Mouse (Mus musculus) forebrain, embryonic 15.5 days (tissue): Measurements from ENCODE around the gene Pnmal2. TPM values are rescaled to one million over a fixed set of nuclear protein-coding genes. Genes with fewer than 3 reads are reported as not detected.
A peak's percentile ranks its signal among the peaks of the same experiment; 100 is the strongest.
"Not testable (repeated sequence)": the region's sequence is repeated elsewhere in the genome, so short reads cannot be mapped to it uniquely, and the experiment has no call there.

Experiments
- ATAC-seq: fragments of 200-750 bp; cut with Nextera tagmentation; replicated peaks from 2 replicates; pipeline ENCODE4 v1.8.0; 2017; ENCODE audit warnings: mild to moderate bottlenecking, moderate TSS enrichment, moderate library complexity
- H3K27ac ChIP-seq: fragments of 300-500 bp; sonication (generic); replicated peaks from 2 replicates; pipeline ENCODE4 v1.5.1; 2015; ENCODE audit warnings: mild to moderate bottlenecking, inconsistent platforms
- H3K27me3 ChIP-seq: fragments of 300-500 bp; sonication (generic); 2 replicates; pipeline ENCODE4 v1.6.1; 2015; ENCODE audit warnings: inconsistent platforms
- H3K36me3 ChIP-seq: fragments of 300-500 bp; sonication (generic); 2 replicates; pipeline ENCODE4 v1.6.1; 2015; ENCODE audit warnings: mild to moderate bottlenecking, inconsistent platforms
- H3K4me1 ChIP-seq: fragments of 300-500 bp; sonication (generic); 2 replicates; pipeline ENCODE4 v1.6.1; 2015; ENCODE audit warnings: inconsistent platforms
- H3K4me2 ChIP-seq: fragments of 300-500 bp; sonication (generic); replicated peaks from 2 replicates; pipeline ENCODE4 v1.6.1; 2015; ENCODE audit warnings: mild to moderate bottlenecking, inconsistent platforms
- H3K4me3 ChIP-seq: fragments of 300-500 bp; sonication (generic); 2 replicates; pipeline ENCODE4 v1.5.1; 2015; ENCODE audit warnings: mild to moderate bottlenecking, inconsistent platforms
- H3K9ac ChIP-seq: fragments of 300-500 bp; sonication (generic); replicated peaks from 2 replicates; pipeline ENCODE4 v1.6.1; 2015; ENCODE audit warnings: mild to moderate bottlenecking, inconsistent platforms
- H3K9me3 ChIP-seq: fragments of 300-500 bp; sonication (generic); 2 replicates; pipeline ENCODE4 v1.6.1; 2016; ENCODE audit warnings: inconsistent platforms
- WGBS: fragments of 180-500 bp; shearing (Covaris S2); methylation state at CpG from one replicate; pipeline ENCODE4 v1.1.7; 2015; ENCODE audit warnings: mixed read lengths; 5-methylcytosine and 5-hydroxymethylcytosine counted together
- polyA plus RNA-seq: library from polyadenylated mRNA; unstranded; fragments of >200 nt; fragmentation: Nextera tagmentation; extraction: Ambion mirVana; gene quantifications from 2 replicates; pipeline ENCODE4 v1.2.1, GENCODE M21; 2015

Gene Pnmal2
- polyA plus RNA-seq, 1 experiment from 2014 or later = 102 TPM

DNA sequence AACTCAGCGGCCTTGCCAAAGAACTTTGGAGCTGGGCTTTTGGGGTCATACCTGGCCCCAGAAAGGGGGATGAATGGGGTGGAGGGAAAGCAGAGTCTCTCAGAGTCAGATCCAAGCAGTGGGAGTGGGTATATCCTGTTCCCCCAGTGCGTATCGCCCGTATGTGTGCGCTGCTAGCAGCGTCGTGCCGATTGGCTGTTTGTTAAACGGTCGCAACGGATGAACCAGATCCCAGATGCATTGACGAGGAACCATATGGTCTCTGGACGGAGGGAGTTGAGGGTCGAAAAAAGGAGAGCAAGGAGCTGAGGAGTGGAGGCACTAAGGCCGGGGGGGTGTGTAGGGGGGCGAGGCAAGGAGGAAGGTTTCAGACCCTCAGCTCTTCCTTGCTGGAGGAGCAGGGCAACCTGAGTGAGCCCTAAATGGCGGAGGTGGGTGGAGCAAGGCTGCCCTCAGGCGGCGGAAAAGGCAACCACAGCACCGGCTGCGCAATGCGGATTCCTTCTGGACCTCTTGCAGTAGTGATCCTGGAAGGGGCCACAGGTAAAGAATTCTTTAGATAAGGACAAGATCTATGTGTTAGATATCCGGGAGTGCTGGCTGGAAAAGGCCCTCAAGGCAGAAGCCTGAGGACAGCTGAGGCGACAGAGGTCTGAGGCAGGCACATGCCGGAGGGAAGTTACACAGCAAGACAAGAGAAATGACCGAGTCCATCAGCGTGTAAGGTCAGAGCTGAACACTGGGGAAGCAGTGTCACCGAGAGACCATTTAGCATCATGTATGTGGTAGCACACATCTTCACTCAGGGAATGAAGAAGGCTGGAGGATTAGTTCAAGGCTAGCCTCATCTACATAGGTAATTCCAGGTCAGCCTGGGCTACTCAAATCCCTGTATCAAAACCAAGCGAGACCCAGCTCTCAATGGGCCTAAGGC is 5.7 kb downstream of the Pnmal2 start:
- WGBS = 12% methylated on average over 29 of the region's 29 CpGs
- H3K4me1 ChIP-seq = peaks cover 55% of the 10 kb centered on the region
- H3K36me3 ChIP-seq = no peaks in the 10 kb centered on the region
- H3K27ac ChIP-seq = peak overlapping the region; percentile 67
- H3K27me3 ChIP-seq = no peaks in the 10 kb centered on the region; the same call in 1 of the 2 replicates
- H3K9ac ChIP-seq = peak overlapping the region; percentile 49
- peak; percentile 65 for ATAC-seq
- H3K4me2 ChIP-seq = peak overlapping the region; percentile 78
- H3K4me3 ChIP-seq = peak overlapping the region; percentile 60
- H3K9me3 ChIP-seq = no peaks in the 10 kb centered on the region

DNA sequence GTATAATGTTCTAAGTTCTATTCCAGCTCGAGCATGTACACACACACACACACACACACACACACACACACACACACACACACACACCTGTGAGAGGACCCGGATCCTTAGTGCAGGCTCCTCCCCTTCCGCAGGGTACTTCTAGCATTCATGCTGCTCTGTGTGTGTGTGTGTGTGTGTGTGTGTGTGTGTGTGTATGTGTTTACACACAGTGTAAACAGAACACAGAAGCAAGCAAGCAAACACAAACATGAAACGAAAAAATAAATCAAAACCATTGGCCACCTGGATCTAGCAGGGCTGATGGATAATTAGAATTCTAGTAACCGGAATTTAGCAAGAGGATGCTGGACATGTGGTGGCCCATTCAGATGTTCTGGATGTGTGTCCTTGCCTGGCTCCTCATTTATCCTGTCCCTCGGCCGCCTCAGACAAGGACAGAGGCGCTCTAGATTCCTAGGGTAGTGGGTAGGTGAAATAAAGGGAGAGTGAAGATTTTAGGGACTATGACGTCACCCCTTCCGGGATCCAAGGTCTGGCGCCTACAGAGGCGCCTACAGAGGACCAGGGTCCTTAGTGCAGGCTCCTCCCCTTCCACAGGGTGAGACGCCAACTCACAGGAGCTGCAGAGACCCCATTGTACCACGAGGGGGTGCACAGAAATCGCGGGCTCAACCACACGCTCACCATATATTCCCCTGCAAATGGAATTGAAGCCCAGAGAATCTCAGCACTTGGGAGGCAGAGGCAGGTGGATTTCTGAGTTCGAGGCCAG is 6.6 kb downstream of the Pnmal2 start:
- Histone ChIP-seq H3K27ac (peak overlapping the region; percentile 67), H3K4me1 (peaks cover 48% of the 10 kb centered on the region), H3K27me3 (no peaks in the 10 kb centered on the region; the same call in 1 of the 2 replicates), H3K4me2 (no peak overlapping the region), H3K9me3 (no peaks in the 10 kb centered on the region), H3K4me3 (no peak overlapping the region), H3K36me3 (no peaks in the 10 kb centered on the region), H3K9ac (no peak overlapping the region)
- 29% methylated on average over 18 of the region's 18 CpGs for WGBS
- ATAC-seq = peak; percentile 49

GRCm38 (mm10) chr7:16953776-16954175 is 9.3 kb downstream of the Pnmal2 start:
- not testable (repeated sequence) for H3K4me3 ChIP-seq, ATAC-seq, H3K9me3 ChIP-seq, H3K27me3 ChIP-seq, H3K27ac ChIP-seq, H3K36me3 ChIP-seq, H3K9ac ChIP-seq, H3K4me2 ChIP-seq
- H3K4me1 ChIP-seq = peaks cover 45% of the 10 kb centered on the region
- 67% methylated on average over 2 of the region's 2 CpGs for whole genome bisulfite sequencing

DNA sequence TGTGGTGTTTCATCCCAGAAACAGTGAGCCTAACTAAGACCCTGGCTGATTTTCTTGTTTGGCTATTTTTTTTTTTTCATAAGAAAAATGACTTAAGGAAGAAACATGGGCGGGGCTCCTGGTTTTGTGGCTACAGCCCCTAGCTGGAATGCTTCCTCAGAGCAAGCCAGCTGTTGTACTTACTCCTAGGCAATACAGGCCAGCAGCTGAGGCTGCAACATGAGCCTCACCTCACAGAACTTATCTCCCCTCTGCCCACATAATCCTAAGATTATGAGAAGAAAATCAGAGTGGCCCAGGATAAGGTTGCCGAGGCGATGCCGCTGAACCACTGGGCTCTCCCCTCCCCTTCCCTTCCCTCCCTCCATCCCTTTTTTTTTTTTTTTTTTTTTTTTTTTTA is 11.2 kb downstream of the Pnmal2 start:
- WGBS = 82% methylated on average over 4 of the region's 4 CpGs
- H3K4me3 ChIP-seq = no peak overlapping the region
- peaks cover 45% of the 10 kb centered on the region for H3K4me1 ChIP-seq
- H3K9ac ChIP-seq = no peak overlapping the region
- H3K4me2 ChIP-seq = no peak overlapping the region
- peak overlapping the region; percentile 93 for H3K27ac ChIP-seq
- no peak for ATAC-seq
- H3K9me3 ChIP-seq = no peaks in the 10 kb centered on the region
- H3K36me3 ChIP-seq = no peaks in the 10 kb centered on the region
- no peaks in the 10 kb centered on the region for H3K27me3 ChIP-seq

GRCm38 (mm10) chr7:16956410-16957265 is 12.2 kb downstream of the Pnmal2 start:
- Histone ChIP-seq H3K9ac (0 out of 2 replicates have a peak overlapping the region, but pooled peaks have one; percentile 23), H3K36me3 (no peaks in the 10 kb centered on the region), H3K27me3 (no peaks in the 10 kb centered on the region), H3K27ac (peak overlapping the region; percentile 93), H3K4me2 (peak overlapping the region; percentile 34), H3K9me3 (no peaks in the 10 kb centered on the region), H3K4me1 (peaks cover 52% of the 10 kb centered on the region), H3K4me3 (peak overlapping the region; percentile 16; the same call in 1 of the 2 replicates)
- ATAC-seq = peak; percentile 76
- 32% methylated on average over 15 of the region's 15 CpGs for WGBS

DNA sequence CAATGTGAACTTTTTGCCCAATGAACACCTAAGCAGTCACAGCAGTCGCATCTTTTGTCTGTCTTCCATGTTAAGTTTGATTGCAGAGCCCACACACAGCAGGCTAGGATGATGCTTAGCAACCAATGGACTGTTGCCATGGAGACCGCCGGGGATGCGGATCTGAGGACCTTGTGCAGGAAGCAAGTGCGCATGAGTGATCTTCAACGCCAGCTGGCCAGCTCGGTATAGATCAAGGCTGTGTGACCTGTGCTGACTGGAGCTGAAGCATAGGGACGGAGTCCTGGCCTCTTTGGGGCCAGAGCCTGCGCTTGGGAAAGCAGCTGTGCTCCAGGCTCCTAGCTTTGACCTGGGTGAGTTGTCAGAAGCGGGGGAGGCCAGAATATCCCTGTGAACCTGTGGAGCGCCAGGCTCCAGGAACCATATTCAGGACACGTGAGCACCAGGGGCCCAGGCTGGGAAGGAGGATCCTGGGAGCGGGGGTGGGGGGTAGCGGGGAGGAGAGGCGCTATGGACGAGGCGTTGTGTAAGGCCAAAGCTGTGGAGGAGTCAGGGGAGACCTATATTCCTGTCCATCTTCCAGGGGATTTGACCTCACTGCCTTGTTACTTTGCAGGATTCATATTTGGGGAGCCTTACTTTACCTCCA is 15.2 kb downstream of the Pnmal2 start, which contains the start of gene Pnmal1:
Pnmal1 (plus strand) TSS at position 141 of the 649 bp plus-strand sequence.
- ATAC-seq = peak; percentile 93
- H3K9me3 ChIP-seq = no peaks in the 10 kb centered on the region
- peak within 1 kb of the TSS; percentile 80 for H3K4me2 ChIP-seq
- H3K27me3 ChIP-seq = no peaks in the 10 kb centered on the region
- H3K4me1 ChIP-seq = peaks cover 56% of the 10 kb centered on the region
- H3K36me3 ChIP-seq = no peaks in the 10 kb centered on the region
- H3K27ac ChIP-seq = peak within 1 kb of the TSS; percentile 91
- peak within 1 kb of the TSS; percentile 46 for H3K4me3 ChIP-seq
- 9% methylated on average over 17 of the region's 17 CpGs for WGBS
- H3K9ac ChIP-seq = peak within 1 kb of the TSS; percentile 51

DNA sequence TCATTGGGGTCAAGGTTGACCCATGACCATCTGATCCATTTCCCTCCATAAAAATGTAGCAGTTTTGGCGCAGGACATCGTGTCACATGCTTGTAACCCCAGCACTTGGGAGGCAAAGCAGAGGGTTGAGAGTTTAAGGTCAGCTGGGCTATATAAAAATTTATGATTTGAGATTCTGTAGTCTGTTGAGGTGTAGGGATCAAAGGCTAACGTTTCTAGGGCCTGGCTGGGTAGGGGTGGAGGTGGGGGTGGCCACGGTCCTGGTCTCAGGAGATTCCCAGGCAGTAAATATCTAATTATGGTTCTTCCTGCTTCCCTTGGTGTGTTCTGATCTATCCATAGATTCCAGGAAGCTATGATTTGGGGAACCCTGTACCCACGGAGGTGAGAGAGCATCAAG is 17.2 kb downstream of the Pnmal2 start:
- 79% methylated on average over 5 of the region's 5 CpGs for WGBS
- no peaks in the 10 kb centered on the region for H3K36me3 ChIP-seq
- peaks cover 51% of the 10 kb centered on the region for H3K4me1 ChIP-seq
- no peak for ATAC-seq
- no peaks in the 10 kb centered on the region for H3K27me3 ChIP-seq
- H3K27ac ChIP-seq = no peak overlapping the region
- H3K9ac ChIP-seq = no peak overlapping the region
- H3K9me3 ChIP-seq = no peaks in the 10 kb centered on the region
- H3K4me2 ChIP-seq = no peak overlapping the region
- no peak overlapping the region for H3K4me3 ChIP-seq

DNA sequence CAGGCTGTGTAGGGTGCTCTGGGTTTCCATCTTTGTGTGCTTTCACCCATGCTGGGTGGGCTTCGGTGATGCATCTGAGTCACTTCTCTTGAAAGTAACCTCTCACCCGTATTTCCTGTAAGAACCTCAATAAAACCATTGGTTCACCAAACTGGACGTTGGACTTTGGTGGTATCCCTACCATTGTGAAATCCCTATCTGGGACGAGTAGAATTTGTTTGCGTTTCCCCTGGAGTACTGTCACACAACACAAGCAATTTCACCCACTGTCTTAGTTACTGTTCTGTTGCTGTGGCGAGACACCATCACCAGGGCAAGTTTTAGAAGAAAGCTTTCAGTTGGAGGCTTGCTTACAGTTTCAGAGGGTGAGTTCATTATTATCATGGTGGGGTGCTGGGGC is 23.9 kb downstream of the Pnmal2 start:
- Histone ChIP-seq H3K4me1 (no peaks in the 10 kb centered on the region), H3K4me2 (no peak overlapping the region), H3K4me3 (no peak overlapping the region), H3K9ac (no peak overlapping the region), H3K27ac (no peak overlapping the region), H3K36me3 (no peaks in the 10 kb centered on the region), H3K27me3 (no peaks in the 10 kb centered on the region), H3K9me3 (no peaks in the 10 kb centered on the region)
- no peak for ATAC-seq
- WGBS = 87% methylated on average over 6 of the region's 6 CpGs

DNA sequence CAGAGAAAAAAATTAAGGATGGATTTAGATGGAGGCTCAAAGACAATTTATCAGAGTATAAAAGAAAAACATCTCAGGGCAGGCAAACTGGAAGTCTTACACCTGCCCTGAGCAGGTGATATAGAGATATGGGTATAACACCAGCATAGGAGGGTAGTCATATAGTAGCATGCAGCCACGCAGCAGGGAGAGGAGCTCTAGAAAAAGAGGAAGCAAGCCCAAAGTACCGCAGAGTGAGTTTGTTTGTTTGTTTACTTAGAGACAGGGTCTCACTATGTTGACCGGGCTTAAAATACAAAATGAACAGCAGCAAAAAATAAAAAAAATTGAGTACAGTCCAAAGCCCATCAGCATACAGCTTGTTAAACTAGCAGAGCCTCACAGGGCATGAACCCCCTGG is 26.7 kb downstream of the Pnmal2 start:
- no peaks in the 10 kb centered on the region for H3K9me3 ChIP-seq

DNA sequence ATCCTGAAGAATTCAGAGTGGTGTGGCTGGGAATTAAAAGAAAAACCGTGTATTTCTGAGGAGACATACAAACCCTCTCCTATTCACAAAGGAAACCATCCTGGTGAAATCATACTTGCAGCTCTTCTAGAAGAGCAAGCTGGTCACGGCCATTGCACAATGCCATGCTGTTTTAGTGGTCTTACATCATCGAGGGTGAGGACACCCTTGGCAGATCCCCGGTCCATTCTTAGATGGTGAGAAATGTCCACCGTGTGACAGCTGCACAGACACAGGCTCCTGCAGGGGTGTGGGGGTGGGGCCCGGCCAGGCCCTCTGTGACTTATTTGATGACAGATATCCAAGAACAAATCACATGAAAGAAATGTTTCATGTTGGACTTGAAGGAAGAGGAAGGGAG is 29.5 kb downstream of the Pnmal2 start:
- Histone ChIP-seq H3K4me1 (no peaks in the 10 kb centered on the region), H3K27ac (no peak overlapping the region), H3K4me3 (no peak overlapping the region), H3K36me3 (no peaks in the 10 kb centered on the region), H3K9ac (no peak overlapping the region), H3K4me2 (no peak overlapping the region), H3K9me3 (no peaks in the 10 kb centered on the region), H3K27me3 (no peaks in the 10 kb centered on the region)
- ATAC-seq = no peak
- 76% methylated on average over 6 of the region's 6 CpGs for WGBS

More for the DNA sequence above, 26.7 kb downstream of the Pnmal2 start:
- no peaks in the 10 kb centered on the region for H3K36me3 ChIP-seq
- ATAC-seq = no peak
- no peak overlapping the region for H3K9ac ChIP-seq
- no peaks in the 10 kb centered on the region for H3K27me3 ChIP-seq
- no peak overlapping the region for H3K4me2 ChIP-seq
- no peaks in the 10 kb centered on the region for H3K4me1 ChIP-seq
- no peak overlapping the region for H3K4me3 ChIP-seq
- H3K27ac ChIP-seq = no peak overlapping the region
- 96% methylated on average over 3 of the region's 3 CpGs for WGBS

GRCm38 (mm10) chr7:16976298-16976697 is 31.8 kb downstream of the Pnmal2 start:
- no peak overlapping the region for H3K9ac ChIP-seq
- no peak overlapping the region for H3K4me2 ChIP-seq
- no peaks in the 10 kb centered on the region for H3K27me3 ChIP-seq
- H3K9me3 ChIP-seq = no peaks in the 10 kb centered on the region
- no peak for ATAC-seq
- H3K4me3 ChIP-seq = no peak overlapping the region
- peaks cover 12% of the 10 kb centered on the region for H3K4me1 ChIP-seq
- WGBS = 63% methylated on average over 8 of the region's 8 CpGs
- no peak overlapping the region for H3K27ac ChIP-seq
- H3K36me3 ChIP-seq = no peaks in the 10 kb centered on the region
